Mouse (Mus musculus) neural tube, embryonic 12.5 days (tissue): ENCODE results near the gene Klhdc7a. TPM values are rescaled to one million over a fixed set of nuclear protein-coding genes. Genes with fewer than 3 reads are reported as not detected.

Source experiments
- ATAC-seq: fragments of 200-750 bp; cut with Nextera tagmentation; 2 replicates; pipeline ENCODE4 v1.8.0; 2017; ENCODE audit warnings: low read depth, mild to moderate bottlenecking, moderate TSS enrichment, moderate library complexity; ENCODE audit not compliant: low FRiP score
- H3K27ac ChIP-seq: fragments of 300-500 bp; sonication (generic); 2 replicates; pipeline ENCODE4 v1.5.1; 2016
- H3K27me3 ChIP-seq: fragments of 300-500 bp; sonication (generic); replicated peaks from 2 replicates; pipeline ENCODE4 v1.6.1; 2016; ENCODE audit warnings: mild to moderate bottlenecking
- H3K36me3 ChIP-seq: fragments of 300-500 bp; sonication (generic); 2 replicates; pipeline ENCODE4 v1.6.1; 2016; ENCODE audit warnings: mild to moderate bottlenecking
- H3K4me1 ChIP-seq: fragments of 300-500 bp; sonication (generic); 2 replicates; pipeline ENCODE4 v1.6.1; 2016
- H3K4me2 ChIP-seq: fragments of 300-500 bp; sonication (generic); replicated peaks from 2 replicates; pipeline ENCODE4 v1.6.1; 2016; ENCODE audit warnings: mild to moderate bottlenecking
- H3K4me3 ChIP-seq: fragments of 300-500 bp; sonication (generic); 2 replicates; pipeline ENCODE4 v1.5.1; 2016
- H3K9ac ChIP-seq: fragments of 300-500 bp; sonication (generic); 2 replicates; pipeline ENCODE4 v1.6.1; 2016; ENCODE audit warnings: mild to moderate bottlenecking
- H3K9me3 ChIP-seq: fragments of 300-500 bp; sonication (generic); 2 replicates; pipeline ENCODE4 v1.6.1; 2016; ENCODE audit warnings: mild to moderate bottlenecking
- WGBS: fragments of 180-500 bp; shearing (Covaris S2); methylation state at CpG from one replicate; pipeline ENCODE4 v1.1.7; 2016; 5-methylcytosine and 5-hydroxymethylcytosine counted together
- polyA plus RNA-seq: library from polyadenylated mRNA; unstranded; fragments of >200 nt; fragmentation: Nextera tagmentation; extraction: Ambion mirVana; gene quantifications from 2 replicates; pipeline ENCODE4 v1.2.1, GENCODE M21; 2016

Klhdc7a gene
- 0.04 TPM in 1 of 2 replicates, not detected in the other for polyA plus RNA-seq

GRCm38 (mm10) chr4:139967922-139968321 lies at the start of gene Klhdc7a:
Gene Klhdc7a (minus strand): TSS chr4:139968026.
- WGBS = 42% methylated on average over 4 of the region's 4 CpGs
- Histone ChIP-seq H3K4me2 (no peak within 1 kb of the TSS), H3K9ac (no peak within 1 kb of the TSS)

GRCm38 (mm10) chr4:140015916-140016315 lies 48.1 kb upstream of the Klhdc7a start:
- H3K27me3 ChIP-seq = no peaks in the 10 kb centered on the region
- 74% methylated on average over 7 of the region's 7 CpGs for WGBS
- no peak overlapping the region for H3K27ac ChIP-seq
- no peak for ATAC-seq
- H3K9ac ChIP-seq = no peak overlapping the region
- no peak overlapping the region for H3K4me2 ChIP-seq
- no peaks in the 10 kb centered on the region for H3K4me1 ChIP-seq
- H3K4me3 ChIP-seq = no peak overlapping the region
- no peaks in the 10 kb centered on the region for H3K9me3 ChIP-seq
- H3K36me3 ChIP-seq = no peaks in the 10 kb centered on the region

More at GRCm38 (mm10) chr4:139967922-139968321, at the start of gene Klhdc7a:
- Histone ChIP-seq H3K4me3 (no peak within 1 kb of the TSS), H3K4me1 (peaks cover 8% of the 10 kb centered on the region), H3K27ac (no peak within 1 kb of the TSS), H3K27me3 (no peaks in the 10 kb centered on the region; the same call in 1 of the 2 replicates), H3K36me3 (no peaks in the 10 kb centered on the region), H3K9me3 (no peaks in the 10 kb centered on the region)
- no peak for ATAC-seq

GRCm38 (mm10) chr4:140010728-140011470 lies 43.1 kb upstream of the Klhdc7a start:
- H3K4me1 ChIP-seq = no peaks in the 10 kb centered on the region
- no peaks in the 10 kb centered on the region for H3K9me3 ChIP-seq
- no peaks in the 10 kb centered on the region for H3K27me3 ChIP-seq
- H3K4me3 ChIP-seq = no peak overlapping the region
- 66% methylated on average over 11 of the region's 11 CpGs for WGBS
- H3K4me2 ChIP-seq = no peak overlapping the region
- H3K9ac ChIP-seq = no peak overlapping the region
- peak; percentile 63; the same call in 1 of the 2 replicates for ATAC-seq
- no peaks in the 10 kb centered on the region for H3K36me3 ChIP-seq
- H3K27ac ChIP-seq = no peak overlapping the region

- peaks cover 11% of the 10 kb centered on the region for H3K4me1 ChIP-seq
- no peaks in the 10 kb centered on the region for H3K36me3 ChIP-seq
- no peak for ATAC-seq
- H3K9ac ChIP-seq = no peak overlapping the region
- H3K27ac ChIP-seq = no peak overlapping the region
- peaks cover 42% of the 10 kb centered on the region for H3K27me3 ChIP-seq
- 22% methylated on average over 5 of the region's 5 CpGs for WGBS
- no peaks in the 10 kb centered on the region for H3K9me3 ChIP-seq
- peak overlapping the region; percentile 56 for H3K4me2 ChIP-seq
- H3K4me3 ChIP-seq = no peak overlapping the region
Observed at GRCm38 (mm10) chr4:140004932-140005331, 37.1 kb upstream of the Klhdc7a start.

GRCm38 (mm10) chr4:140004170-140004569 lies 36.3 kb upstream of the Klhdc7a start:
- Histone ChIP-seq H3K27ac (no peak overlapping the region), H3K4me1 (peaks cover 11% of the 10 kb centered on the region), H3K9me3 (no peaks in the 10 kb centered on the region), H3K27me3 (peaks cover 45% of the 10 kb centered on the region), H3K36me3 (no peaks in the 10 kb centered on the region), H3K9ac (no peak overlapping the region), H3K4me2 (peak overlapping the region; percentile 56), H3K4me3 (0 out of 2 replicates have a peak overlapping the region, but pooled peaks have one; percentile 11)
- WGBS = 14% methylated on average over 12 of the region's 12 CpGs
- ATAC-seq = peak; percentile 46; the same call in 1 of the 2 replicates

- Histone ChIP-seq H3K36me3 (no peaks in the 10 kb centered on the region), H3K4me1 (peaks cover 15% of the 10 kb centered on the region), H3K9ac (0 out of 2 replicates have a peak overlapping the region, but pooled peaks have one; percentile 3), H3K27me3 (peaks cover 45% of the 10 kb centered on the region), H3K4me3 (no peak overlapping the region), H3K9me3 (no peaks in the 10 kb centered on the region), H3K27ac (no peak overlapping the region), H3K4me2 (no peak overlapping the region)
- ATAC-seq = no peak
- 8% methylated on average over 12 of the region's 12 CpGs for WGBS
Observed at GRCm38 (mm10) chr4:140002069-140002468, 34.2 kb upstream of the Klhdc7a start.

GRCm38 (mm10) chr4:140000911-140001310 lies 33.1 kb upstream of the Klhdc7a start:
- 84% methylated on average over 5 of the region's 5 CpGs for WGBS

GRCm38 (mm10) chr4:139999033-139999432 lies 31.2 kb upstream of the Klhdc7a start:
- no peak overlapping the region for H3K4me3 ChIP-seq
- no peak for ATAC-seq
- no peak overlapping the region for H3K4me2 ChIP-seq
- peaks cover 19% of the 10 kb centered on the region for H3K4me1 ChIP-seq
- WGBS = 28% methylated on average over 7 of the region's 7 CpGs
- no peaks in the 10 kb centered on the region for H3K9me3 ChIP-seq
- no peaks in the 10 kb centered on the region for H3K36me3 ChIP-seq
- peaks cover 33% of the 10 kb centered on the region for H3K27me3 ChIP-seq
- no peak overlapping the region for H3K9ac ChIP-seq
- H3K27ac ChIP-seq = 0 out of 2 replicates have a peak overlapping the region, but pooled peaks have one; percentile 20

More at GRCm38 (mm10) chr4:140000911-140001310, 33.1 kb upstream of the Klhdc7a start:
- no peak overlapping the region for H3K4me3 ChIP-seq
- no peak for ATAC-seq
- H3K9ac ChIP-seq = no peak overlapping the region
- peaks cover 16% of the 10 kb centered on the region for H3K4me1 ChIP-seq
- no peak overlapping the region for H3K27ac ChIP-seq
- H3K4me2 ChIP-seq = no peak overlapping the region
- peaks cover 45% of the 10 kb centered on the region for H3K27me3 ChIP-seq
- no peaks in the 10 kb centered on the region for H3K9me3 ChIP-seq
- H3K36me3 ChIP-seq = no peaks in the 10 kb centered on the region

- no peak for ATAC-seq
- Histone ChIP-seq H3K27me3 (peaks cover 6% of the 10 kb centered on the region; the same call in 1 of the 2 replicates), H3K9me3 (no peaks in the 10 kb centered on the region), H3K4me1 (peaks cover 21% of the 10 kb centered on the region), H3K27ac (no peak overlapping the region), H3K4me3 (no peak overlapping the region), H3K4me2 (no peak overlapping the region), H3K36me3 (no peaks in the 10 kb centered on the region), H3K9ac (no peak overlapping the region)
- 49% methylated on average over 8 of the region's 8 CpGs for WGBS
Observed at GRCm38 (mm10) chr4:139995659-139996058, 27.8 kb upstream of the Klhdc7a start.

- Histone ChIP-seq H3K9ac (no peak overlapping the region), H3K9me3 (no peaks in the 10 kb centered on the region), H3K4me1 (peaks cover 16% of the 10 kb centered on the region), H3K27me3 (no peaks in the 10 kb centered on the region), H3K4me2 (peak overlapping the region; percentile 44), H3K36me3 (no peaks in the 10 kb centered on the region), H3K27ac (peak overlapping the region; percentile 54), H3K4me3 (no peak overlapping the region)
- ATAC-seq = peak; percentile 62
- WGBS = 9% methylated on average over 12 of the region's 16 CpGs
Observed at GRCm38 (mm10) chr4:139993111-139993755, 25.4 kb upstream of the Klhdc7a start.

- Histone ChIP-seq H3K4me1 (peaks cover 7% of the 10 kb centered on the region), H3K4me3 (no peak overlapping the region), H3K4me2 (no peak overlapping the region), H3K27me3 (no peaks in the 10 kb centered on the region), H3K9ac (no peak overlapping the region), H3K9me3 (no peaks in the 10 kb centered on the region), H3K27ac (no peak overlapping the region), H3K36me3 (no peaks in the 10 kb centered on the region)
- 22% methylated on average over 7 of the region's 7 CpGs for WGBS
- ATAC-seq = no peak
Observed at GRCm38 (mm10) chr4:139986913-139987312, 19.1 kb upstream of the Klhdc7a start.

- Histone ChIP-seq H3K4me1 (peaks cover 23% of the 10 kb centered on the region), H3K36me3 (no peaks in the 10 kb centered on the region), H3K9ac (no peak overlapping the region), H3K27ac (no peak overlapping the region), H3K27me3 (no peaks in the 10 kb centered on the region), H3K4me3 (no peak overlapping the region), H3K9me3 (no peaks in the 10 kb centered on the region), H3K4me2 (no peak overlapping the region)
- 44% methylated on average over 5 of the region's 5 CpGs for WGBS
- no peak for ATAC-seq
Observed at GRCm38 (mm10) chr4:139978716-139979115, 10.9 kb upstream of the Klhdc7a start.
